Mouse (Mus musculus): ENCODE measurements at regions not wholly inside any gene's neighbourhood (a gene's known extent, or its start where the extent isn't known, plus 50 kb on each side); places are given as distances from the start of the nearest gene placed in this dataset.

DNA sequence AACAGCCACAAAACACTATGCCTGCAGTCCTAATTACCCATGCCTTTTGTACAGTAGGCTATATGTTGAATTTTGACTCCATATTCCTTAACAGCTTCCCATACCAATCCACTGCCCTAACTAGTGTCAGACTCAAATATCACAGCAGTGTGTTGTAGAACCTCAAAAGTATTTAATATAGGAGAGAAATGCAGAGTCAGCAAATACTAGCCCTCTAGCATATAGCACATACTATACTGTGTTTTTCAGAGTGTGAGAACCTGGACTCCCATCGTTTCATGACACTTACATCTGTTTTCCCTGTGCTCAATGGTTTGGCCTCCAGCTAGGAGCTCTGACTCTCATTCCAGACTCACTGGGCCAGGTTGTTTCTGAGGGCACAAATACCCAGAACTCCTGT lies 236.1 kb upstream of the Il12b start:
- Histone ChIP-seq H3K36me3 (no peaks in the 10 kb centered on the region), H3K9me3 (no peaks in the 10 kb centered on the region), H3K27me3 (no peaks in the 10 kb centered on the region), H3K9ac (replicated peaks) (no peak overlapping the region), H3K4me2 (replicated peaks) (no peak overlapping the region), H3K4me1 (no peaks in the 10 kb centered on the region), H3K27ac (replicated peaks) (no peak overlapping the region), H3K4me3 (no peak overlapping the region)
- ATAC-seq (ENCODE audit: low FRiP score, low read depth), result no peak
- 95% methylated on average over 1 of the region's 1 CpGs for WGBS

DNA sequence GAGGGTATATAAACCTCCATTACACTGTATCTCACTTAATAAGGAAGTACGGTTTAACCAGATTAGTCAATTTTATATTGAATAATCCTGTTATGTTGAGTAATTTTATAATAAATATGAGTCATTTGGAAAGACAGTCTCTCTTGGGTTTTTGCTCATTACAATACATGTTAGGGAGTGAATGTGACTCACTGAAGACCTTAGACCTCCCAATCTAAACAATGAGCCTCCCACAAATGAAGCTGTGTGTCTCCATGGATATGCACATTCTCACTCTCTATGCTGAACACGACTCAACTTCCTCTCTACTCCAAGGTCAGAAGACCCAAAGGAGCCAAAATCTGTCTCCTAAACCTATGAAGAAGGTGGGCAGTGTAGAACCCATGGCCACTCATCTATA lies 235.7 kb upstream of the Il12b start:
- H3K9me3 ChIP-seq, result no peaks in the 10 kb centered on the region

DNA sequence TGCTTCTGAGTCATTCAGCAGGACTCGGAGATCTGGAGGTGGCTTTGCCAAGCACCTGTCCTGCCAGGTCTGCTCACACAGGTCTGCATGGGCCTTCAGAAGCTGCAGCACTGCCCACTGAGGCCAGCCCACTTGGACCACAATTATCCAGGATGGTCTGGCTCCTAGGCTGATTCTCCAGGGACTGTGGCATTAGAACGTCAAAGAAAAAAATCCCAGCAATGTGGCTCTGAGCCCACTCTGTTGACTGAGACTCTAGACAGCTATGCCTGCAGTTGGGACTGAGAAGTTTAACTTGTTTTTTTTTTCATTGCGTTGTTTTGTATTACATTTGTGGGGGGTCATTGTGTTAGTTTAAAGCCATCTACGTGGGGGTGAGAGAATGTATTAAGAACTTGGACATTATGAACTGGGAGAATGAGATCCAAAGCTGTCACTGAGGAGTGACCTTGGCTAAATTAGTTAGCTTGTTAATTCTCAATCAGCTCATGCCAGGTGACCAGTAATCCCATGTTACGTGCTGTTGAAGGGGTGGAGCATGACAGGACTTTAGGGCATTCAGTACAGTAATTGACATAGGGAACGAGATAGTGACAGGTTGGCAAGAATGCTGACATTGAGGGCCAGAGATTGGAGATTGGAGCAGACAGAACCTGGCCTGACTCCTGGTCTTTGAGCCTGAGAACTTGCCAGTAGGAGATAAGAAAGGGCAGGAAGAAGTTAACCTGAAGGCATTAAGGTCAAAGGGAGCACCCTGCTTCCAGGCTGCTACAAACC lies 232.0 kb upstream of the Il12b start:
- Histone ChIP-seq H3K9me3 (no peaks in the 10 kb centered on the region), H3K4me2 (replicated peaks) (no peak overlapping the region), H3K27ac (replicated peaks) (no peak overlapping the region), H3K27me3 (no peaks in the 10 kb centered on the region), H3K36me3 (no peaks in the 10 kb centered on the region), H3K4me1 (no peaks in the 10 kb centered on the region), H3K4me3 (no peak overlapping the region), H3K9ac (replicated peaks) (no peak overlapping the region)
- no peak for ATAC-seq (ENCODE audit: low FRiP score, low read depth)
- 86% methylated on average over 6 of the region's 6 CpGs for WGBS

More for the DNA sequence above, 235.7 kb upstream of the Il12b start:
- 78% methylated on average over 2 of the region's 2 CpGs for WGBS
- no peak for ATAC-seq (ENCODE audit: low FRiP score, low read depth)
- Histone ChIP-seq H3K27ac (replicated peaks) (no peak overlapping the region), H3K4me1 (no peaks in the 10 kb centered on the region), H3K36me3 (no peaks in the 10 kb centered on the region), H3K4me2 (replicated peaks) (no peak overlapping the region), H3K27me3 (no peaks in the 10 kb centered on the region), H3K9ac (replicated peaks) (no peak overlapping the region), H3K4me3 (no peak overlapping the region)

DNA sequence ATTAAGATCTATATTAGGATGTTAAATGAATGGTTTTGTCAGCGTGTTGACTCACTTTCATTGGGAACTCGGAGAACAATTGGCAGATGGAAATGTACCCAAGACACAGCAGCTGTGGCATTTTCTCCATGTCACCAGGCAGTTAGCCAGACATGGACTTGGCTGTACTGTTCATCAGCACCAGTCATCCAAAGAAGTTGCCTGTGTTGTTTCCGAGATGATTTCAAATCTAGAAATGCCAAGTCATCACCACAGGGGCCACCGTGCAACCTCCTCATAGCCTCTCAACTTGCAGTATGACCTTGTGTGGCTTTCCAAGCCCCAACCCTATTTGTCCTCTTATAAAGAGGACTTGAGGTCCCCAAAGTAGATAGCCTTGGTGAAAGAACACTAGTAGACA lies 227.4 kb upstream of the Il12b start:
- H3K4me1 ChIP-seq, result no peaks in the 10 kb centered on the region
- 90% methylated on average over 4 of the region's 4 CpGs for WGBS
- no peaks in the 10 kb centered on the region for H3K27me3 ChIP-seq
- no peak overlapping the region for H3K4me3 ChIP-seq
- H3K36me3 ChIP-seq, result no peaks in the 10 kb centered on the region
- no peak overlapping the region for H3K27ac ChIP-seq (replicated peaks)
- no peak overlapping the region for H3K9ac ChIP-seq (replicated peaks)
- no peaks in the 10 kb centered on the region for H3K9me3 ChIP-seq
- no peak overlapping the region for H3K4me2 ChIP-seq (replicated peaks)
- ATAC-seq (ENCODE audit: low FRiP score, low read depth), result no peak

- Histone ChIP-seq H3K27me3 (no peaks in the 10 kb centered on the region), H3K36me3 (no peaks in the 10 kb centered on the region), H3K4me1 (no peaks in the 10 kb centered on the region), H3K4me2 (replicated peaks) (no peak overlapping the region), H3K4me3 (no peak overlapping the region), H3K27ac (replicated peaks) (no peak overlapping the region), H3K9ac (replicated peaks) (no peak overlapping the region), H3K9me3 (no peaks in the 10 kb centered on the region)
- 100% methylated on average over 1 of the region's 1 CpGs for WGBS
- no peak for ATAC-seq (ENCODE audit: low FRiP score, low read depth)
Measured at GRCm38 (mm10) chr11:44173196-44173595, 226.7 kb upstream of the Il12b start.

DNA sequence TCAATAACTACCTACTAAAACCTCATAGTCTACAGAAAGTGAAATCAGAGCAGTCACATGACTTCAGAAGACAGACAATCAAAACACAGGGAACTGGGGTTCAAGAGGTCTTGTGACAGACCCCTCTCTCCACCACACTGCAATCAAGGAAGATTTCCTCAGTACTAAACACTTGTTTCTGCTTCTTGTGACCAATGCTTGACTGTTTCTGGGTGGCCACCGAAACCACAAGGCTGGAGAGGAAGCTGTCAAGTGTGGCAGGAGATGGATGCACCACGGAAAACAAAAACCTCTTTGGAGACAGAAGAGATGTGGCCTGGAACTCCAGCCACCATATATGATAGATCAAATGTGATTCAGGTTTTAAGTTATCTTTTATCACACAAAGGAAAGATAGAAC lies 225.3 kb upstream of the Il12b start:
- H3K4me1 ChIP-seq, result no peaks in the 10 kb centered on the region
- no peak overlapping the region for H3K27ac ChIP-seq (replicated peaks)
- H3K4me2 ChIP-seq (replicated peaks), result no peak overlapping the region
- no peak overlapping the region for H3K4me3 ChIP-seq
- WGBS, result 87% methylated on average over 2 of the region's 2 CpGs
- H3K36me3 ChIP-seq, result no peaks in the 10 kb centered on the region
- ATAC-seq (ENCODE audit: low FRiP score, low read depth), result no peak
- no peaks in the 10 kb centered on the region for H3K27me3 ChIP-seq
- H3K9ac ChIP-seq (replicated peaks), result no peak overlapping the region
- no peaks in the 10 kb centered on the region for H3K9me3 ChIP-seq

GRCm38 (mm10) chr11:44179711-44180110 lies 220.2 kb upstream of the Il12b start:
- Histone ChIP-seq H3K27ac (replicated peaks) (no peak overlapping the region), H3K27me3 (no peaks in the 10 kb centered on the region), H3K4me2 (replicated peaks) (no peak overlapping the region), H3K36me3 (no peaks in the 10 kb centered on the region), H3K4me1 (no peaks in the 10 kb centered on the region), H3K4me3 (no peak overlapping the region), H3K9me3 (no peaks in the 10 kb centered on the region), H3K9ac (replicated peaks) (no peak overlapping the region)
- ATAC-seq (ENCODE audit: low FRiP score, low read depth), result no peak
- 87% methylated on average over 3 of the region's 3 CpGs for WGBS

DNA sequence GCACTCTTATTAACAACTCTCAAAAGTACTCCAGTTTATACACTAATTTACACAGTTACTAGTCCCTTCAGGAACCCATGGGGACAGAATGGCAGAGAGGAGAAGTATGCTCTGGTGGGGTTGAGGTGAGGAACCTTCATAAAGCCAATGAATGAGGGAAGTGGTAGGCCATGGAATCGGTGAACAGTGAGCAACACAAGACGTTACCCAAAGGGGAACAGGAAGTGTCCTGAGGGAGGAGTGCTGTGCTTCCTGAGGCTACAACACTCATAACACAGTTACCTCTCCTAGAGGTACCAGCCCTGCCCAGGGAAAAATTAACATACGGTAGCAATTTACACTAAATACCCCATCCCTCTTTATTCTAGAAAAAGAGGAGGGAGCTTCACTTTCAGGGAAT lies 216.0 kb upstream of the Il12b start:
- Histone ChIP-seq H3K9me3 (no peaks in the 10 kb centered on the region), H3K27me3 (no peaks in the 10 kb centered on the region), H3K4me3 (no peak overlapping the region), H3K27ac (replicated peaks) (no peak overlapping the region), H3K36me3 (no peaks in the 10 kb centered on the region), H3K4me2 (replicated peaks) (no peak overlapping the region), H3K9ac (replicated peaks) (no peak overlapping the region), H3K4me1 (no peaks in the 10 kb centered on the region)
- ATAC-seq (ENCODE audit: low FRiP score, low read depth), result no peak
- WGBS, result 82% methylated on average over 3 of the region's 3 CpGs

GRCm38 (mm10) chr11:44185218-44185890 lies 214.5 kb upstream of the Il12b start:
- Histone ChIP-seq H3K4me2 (replicated peaks) (no peak overlapping the region), H3K27me3 (no peaks in the 10 kb centered on the region), H3K36me3 (no peaks in the 10 kb centered on the region), H3K9me3 (no peaks in the 10 kb centered on the region), H3K4me1 (no peaks in the 10 kb centered on the region), H3K27ac (replicated peaks) (no peak overlapping the region), H3K9ac (replicated peaks) (no peak overlapping the region), H3K4me3 (no peak overlapping the region)
- 83% methylated on average over 9 of the region's 9 CpGs for WGBS
- no peak for ATAC-seq (ENCODE audit: low FRiP score, low read depth)

DNA sequence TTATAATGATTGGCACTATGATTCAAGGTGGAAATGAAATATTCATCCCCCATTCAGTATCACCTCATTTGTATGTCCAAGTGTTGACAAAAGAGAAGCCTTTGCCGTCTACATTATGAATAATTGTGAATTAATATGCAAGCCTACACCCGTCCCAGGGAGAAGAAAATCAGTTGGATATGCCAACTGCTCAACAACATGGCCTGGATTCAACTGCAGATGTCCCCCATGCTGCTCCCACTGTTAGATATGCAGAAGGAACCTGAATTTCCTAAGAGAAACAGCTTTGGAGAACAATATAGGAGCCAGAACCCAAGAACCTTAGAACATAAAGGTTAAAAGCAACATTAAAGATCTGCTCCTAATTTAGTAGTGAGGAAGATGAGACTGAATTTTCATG lies 211.7 kb upstream of the Il12b start:
- 69% methylated on average over 2 of the region's 2 CpGs for WGBS

DNA sequence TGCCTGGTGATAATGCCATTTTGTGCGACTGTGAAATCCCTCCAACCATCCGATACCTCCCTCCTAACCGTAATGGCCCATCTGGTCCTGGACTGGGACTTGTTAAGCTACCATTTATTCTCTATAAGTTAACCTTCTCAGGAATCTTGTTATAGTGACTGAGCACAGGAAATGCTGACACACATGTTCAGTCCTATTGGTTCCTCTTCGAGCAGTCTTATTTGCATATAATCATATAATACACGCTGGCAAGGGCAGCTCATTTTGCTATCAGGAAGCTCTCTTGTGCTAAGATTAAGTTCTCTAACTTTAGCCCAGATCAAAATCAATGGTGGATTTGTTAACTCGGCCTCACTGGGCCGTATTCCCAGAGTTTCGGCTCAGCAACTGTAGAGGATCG lies 206.1 kb upstream of the Il12b start:
- ATAC-seq (ENCODE audit: low FRiP score, low read depth), result no peak
- Histone ChIP-seq H3K4me3 (no peak overlapping the region), H3K9ac (replicated peaks) (no peak overlapping the region), H3K4me1 (no peaks in the 10 kb centered on the region), H3K36me3 (no peaks in the 10 kb centered on the region), H3K4me2 (replicated peaks) (no peak overlapping the region), H3K27ac (replicated peaks) (no peak overlapping the region), H3K27me3 (no peaks in the 10 kb centered on the region), H3K9me3 (no peaks in the 10 kb centered on the region)
- WGBS, result 78% methylated on average over 9 of the region's 9 CpGs

More for the DNA sequence above, 211.7 kb upstream of the Il12b start:
- no peaks in the 10 kb centered on the region for H3K4me1 ChIP-seq
- H3K4me3 ChIP-seq, result no peak overlapping the region
- H3K9ac ChIP-seq (replicated peaks), result no peak overlapping the region
- H3K27ac ChIP-seq (replicated peaks), result no peak overlapping the region
- ATAC-seq (ENCODE audit: low FRiP score, low read depth), result no peak
- H3K27me3 ChIP-seq, result no peaks in the 10 kb centered on the region
- no peak overlapping the region for H3K4me2 ChIP-seq (replicated peaks)
- no peaks in the 10 kb centered on the region for H3K36me3 ChIP-seq
- no peaks in the 10 kb centered on the region for H3K9me3 ChIP-seq

- no peak overlapping the region for H3K4me3 ChIP-seq
- 88% methylated on average over 2 of the region's 2 CpGs for WGBS
Measured at GRCm38 (mm10) chr11:44202716-44203115, 197.1 kb upstream of the Il12b start.

More at GRCm38 (mm10) chr11:44202716-44203115, 197.1 kb upstream of the Il12b start:
- Histone ChIP-seq H3K27ac (replicated peaks) (no peak overlapping the region), H3K4me2 (replicated peaks) (no peak overlapping the region), H3K27me3 (no peaks in the 10 kb centered on the region), H3K4me1 (no peaks in the 10 kb centered on the region), H3K9me3 (no peaks in the 10 kb centered on the region), H3K36me3 (no peaks in the 10 kb centered on the region), H3K9ac (replicated peaks) (no peak overlapping the region)
- no peak for ATAC-seq (ENCODE audit: low FRiP score, low read depth)
